Mouse (Mus musculus): Measurements from ENCODE around the gene Rpp21.

Rpp21 gene

DNA sequence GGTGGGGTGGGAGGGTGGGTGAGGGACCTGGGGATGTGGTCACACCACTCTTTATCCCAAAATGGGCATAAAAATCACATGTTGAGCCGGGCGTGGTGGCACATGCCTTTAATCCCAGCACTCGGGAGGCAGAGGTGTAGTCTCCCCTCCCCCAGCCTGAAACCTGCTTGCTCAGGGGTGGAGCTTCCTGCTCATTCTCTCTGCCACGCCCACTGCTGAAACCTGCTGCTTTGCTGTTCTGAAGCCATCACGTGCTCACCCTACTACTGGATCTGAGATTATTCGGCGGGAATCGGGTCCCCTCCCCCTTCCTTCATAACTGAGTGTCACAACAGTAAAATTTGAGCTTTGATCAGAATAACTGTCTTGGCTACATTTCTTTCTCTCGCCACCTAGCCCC lies 22.6 kb downstream of the Rpp21 start:
- DNase-seq (ENCODE audit: low read depth), result peak; percentile 0

DNA sequence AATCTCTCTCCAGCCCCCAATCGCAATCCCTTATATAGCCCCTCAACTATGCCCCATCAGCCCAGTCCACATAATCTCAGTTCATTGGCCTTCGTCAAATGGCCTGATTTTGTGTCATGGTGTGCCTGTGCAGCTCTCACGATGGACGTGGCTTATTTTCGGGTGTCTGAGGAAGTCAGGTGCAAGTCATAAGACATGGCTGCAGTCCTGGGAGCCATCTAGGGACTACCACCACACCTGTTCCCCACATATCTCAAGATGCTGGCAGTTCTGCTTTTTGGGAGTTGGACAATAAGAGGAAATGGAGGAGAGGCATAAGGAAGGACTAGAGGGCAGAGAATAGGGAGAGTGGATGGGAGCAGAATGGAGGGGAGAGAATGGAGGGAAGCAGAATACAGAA lies 24.3 kb downstream of the Rpp21 start:
- no peak for DNase-seq (ENCODE audit: low read depth)

DNA sequence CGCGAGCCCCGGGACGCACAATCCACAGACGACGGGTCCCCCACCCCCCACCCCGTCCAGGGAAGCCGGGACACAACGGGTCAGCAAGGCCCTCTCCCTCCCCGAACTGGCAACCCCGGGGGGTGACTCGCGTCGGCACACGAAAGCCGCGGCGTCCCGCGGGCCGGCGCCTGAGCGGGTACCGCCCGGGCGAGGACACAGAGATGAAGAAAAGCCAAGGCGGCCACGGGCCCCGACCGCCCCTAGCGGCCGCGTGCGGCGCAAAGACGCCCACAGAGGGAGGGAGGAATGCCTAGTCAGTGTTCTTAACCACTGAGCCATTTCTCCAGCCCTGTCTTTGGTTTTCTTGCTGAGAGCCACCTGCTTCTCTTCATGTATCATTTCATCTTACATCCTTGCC lies 26.6 kb downstream of the Rpp21 start:
- DNase-seq (ENCODE audit: low read depth), result peak; percentile 93

DNA sequence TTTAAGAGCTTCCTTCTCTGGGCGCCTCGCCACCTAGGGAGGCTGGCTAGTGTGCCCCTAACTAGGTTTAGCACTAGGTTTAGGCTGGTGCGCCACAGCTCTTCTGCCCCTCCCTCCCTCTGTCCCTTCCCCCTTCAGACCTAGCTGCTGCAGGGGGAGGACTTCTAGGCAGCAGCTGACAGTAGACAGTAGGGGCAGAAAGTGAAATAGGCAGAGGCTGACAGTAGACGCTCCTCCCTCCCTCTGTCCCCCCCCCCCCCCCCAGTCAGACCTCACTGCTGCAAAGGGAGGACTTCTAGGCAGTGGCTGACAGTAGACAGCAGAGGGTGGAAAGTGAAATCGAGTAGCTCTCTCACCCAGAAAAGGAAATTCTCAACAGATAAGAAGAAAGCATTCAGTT lies 28.8 kb downstream of the Rpp21 start:
- DNase-seq (ENCODE audit: low read depth), result no peak

DNA sequence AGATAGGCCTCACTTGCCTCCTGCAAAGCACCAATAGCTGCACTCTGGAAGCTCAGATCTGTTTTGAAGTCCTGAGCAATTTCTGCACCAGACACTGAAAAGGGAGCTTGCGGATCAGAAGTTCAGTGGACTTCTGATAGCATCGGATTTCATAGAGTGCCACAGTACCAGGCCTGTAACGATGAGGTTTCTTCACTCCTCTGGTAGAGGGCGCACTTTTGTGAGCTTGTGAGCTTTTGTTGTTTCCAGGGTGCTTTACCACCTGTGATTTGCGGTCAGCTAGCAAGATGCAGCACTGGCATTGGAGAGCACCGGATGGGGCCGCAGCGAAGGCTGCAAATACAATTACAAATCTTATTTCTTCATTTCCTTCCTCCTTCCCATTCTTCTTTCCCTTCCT lies 30.9 kb downstream of the Rpp21 start:
- no peak for DNase-seq (ENCODE audit: low read depth)

DNA sequence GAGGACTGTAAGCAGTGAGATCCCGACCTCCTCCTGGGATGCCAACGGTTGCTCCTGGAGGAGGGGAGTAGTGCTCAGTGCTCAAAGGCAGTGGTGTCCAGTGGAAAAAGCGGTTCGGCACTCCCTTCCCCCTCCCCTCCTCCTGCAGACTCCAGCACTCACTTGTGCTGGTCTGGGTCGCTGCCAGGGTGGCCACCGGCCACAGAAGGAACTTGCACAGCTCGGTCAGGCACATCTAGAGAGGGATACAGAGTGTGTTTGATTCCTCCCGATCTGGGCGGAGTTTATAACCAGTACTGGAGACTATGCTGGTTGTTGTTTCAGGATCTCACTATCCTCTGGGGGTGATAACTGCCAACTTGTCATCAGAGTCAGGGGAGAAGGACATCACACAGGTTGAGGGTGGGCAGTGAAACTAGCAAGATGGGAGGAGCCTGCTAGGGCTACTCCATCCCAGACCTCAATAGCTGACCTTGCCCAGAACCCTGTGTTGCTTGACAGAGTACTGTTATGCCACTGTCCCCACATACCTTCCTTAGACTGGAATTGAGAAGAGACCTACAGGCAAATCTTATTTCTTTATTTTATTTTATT lies 32.5 kb downstream of the Rpp21 start:
- DNase-seq (ENCODE audit: low read depth), result no peak

DNA sequence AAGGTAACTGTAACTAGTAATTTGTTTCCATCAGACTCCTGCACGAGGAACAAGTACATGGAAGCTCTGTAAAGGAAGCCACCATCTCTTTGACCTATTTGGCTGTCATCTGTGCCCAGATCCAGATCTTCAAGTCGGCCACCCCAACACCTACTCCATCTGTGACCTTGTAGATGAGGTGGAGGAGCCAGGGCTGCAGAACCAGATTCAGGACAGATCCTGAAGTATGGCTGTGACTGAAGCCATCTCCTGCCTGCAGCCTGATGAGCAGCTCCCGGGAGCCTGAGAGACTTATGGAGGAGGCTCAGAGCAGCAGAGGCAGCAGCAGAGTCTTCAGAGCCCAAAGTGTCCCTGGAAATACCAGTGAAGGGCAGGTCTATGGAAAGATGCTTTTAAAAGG lies 33.4 kb downstream of the Rpp21 start:
- peak; percentile 0 for DNase-seq (ENCODE audit: low read depth)

DNA sequence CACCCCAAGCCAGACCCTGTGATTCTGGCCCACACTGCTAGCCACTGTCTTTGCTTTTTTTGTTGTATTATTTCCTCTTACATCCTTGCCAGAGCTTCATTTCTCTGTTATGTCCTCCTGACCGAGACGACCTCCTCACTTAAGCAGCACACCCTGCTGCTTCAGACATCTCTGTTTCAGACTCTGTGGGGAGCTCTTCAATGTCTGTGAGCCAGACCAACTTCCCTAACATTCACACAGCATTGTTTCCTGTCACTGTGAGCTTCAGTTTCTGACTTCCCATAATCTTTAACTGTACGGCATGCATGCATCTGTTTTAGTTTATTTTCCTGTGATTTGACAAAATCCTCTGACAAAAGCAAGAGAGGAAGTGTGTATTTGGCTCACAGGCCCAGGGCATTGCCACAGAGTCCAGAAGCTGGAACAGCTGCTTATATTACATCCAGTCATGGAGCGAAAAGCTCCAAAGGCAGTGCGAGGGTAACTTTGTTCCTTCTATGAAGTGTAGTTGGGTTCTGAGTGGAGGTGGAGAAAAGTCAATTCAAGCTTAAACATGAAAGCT lies 39.2 kb downstream of the Rpp21 start:
- DNase-seq (ENCODE audit: low read depth), result peak; percentile 1

DNA sequence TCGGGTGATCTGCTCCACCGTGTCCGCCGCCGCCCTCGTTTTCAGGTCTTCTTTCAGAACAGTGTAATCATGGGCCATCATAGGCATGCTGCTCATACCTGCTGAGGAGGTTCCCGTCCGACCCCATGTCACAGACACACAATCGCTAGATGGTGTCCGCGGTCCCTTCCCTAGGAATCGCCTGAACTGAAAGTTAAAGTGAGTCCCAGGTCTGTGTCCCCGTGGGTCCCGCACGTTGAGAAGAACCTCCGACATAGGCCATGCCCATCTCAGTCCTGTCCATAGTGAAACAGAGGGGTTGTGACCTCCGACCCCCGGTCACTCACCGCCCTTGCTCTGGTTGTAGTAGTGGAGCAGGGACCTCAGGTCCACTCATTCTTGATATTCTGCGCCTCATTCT lies 42.3 kb downstream of the Rpp21 start:
- peak; percentile 1 for DNase-seq (ENCODE audit: low read depth)

DNA sequence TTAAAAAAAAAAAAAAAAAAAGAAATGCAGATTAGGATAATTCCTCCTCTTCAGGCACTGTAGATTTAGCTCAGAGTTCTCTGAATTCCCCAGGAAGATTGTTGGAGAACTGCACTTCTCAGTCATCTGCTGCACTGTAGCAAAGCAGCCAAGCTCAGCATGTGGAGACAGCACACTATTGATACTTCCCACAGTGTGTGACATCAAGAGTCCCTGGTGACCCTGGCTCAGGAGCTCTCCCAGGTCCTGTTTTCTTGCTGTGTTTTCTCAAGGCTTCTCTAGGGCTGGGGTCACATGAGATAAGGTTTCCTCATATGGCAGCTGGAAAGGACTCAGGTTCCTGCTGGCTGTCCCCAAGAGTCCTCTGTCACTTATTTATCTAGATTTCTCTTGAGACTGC lies 51.0 kb downstream of the Rpp21 start:
- DNase-seq (ENCODE audit: low read depth), result peak; percentile 0

DNA sequence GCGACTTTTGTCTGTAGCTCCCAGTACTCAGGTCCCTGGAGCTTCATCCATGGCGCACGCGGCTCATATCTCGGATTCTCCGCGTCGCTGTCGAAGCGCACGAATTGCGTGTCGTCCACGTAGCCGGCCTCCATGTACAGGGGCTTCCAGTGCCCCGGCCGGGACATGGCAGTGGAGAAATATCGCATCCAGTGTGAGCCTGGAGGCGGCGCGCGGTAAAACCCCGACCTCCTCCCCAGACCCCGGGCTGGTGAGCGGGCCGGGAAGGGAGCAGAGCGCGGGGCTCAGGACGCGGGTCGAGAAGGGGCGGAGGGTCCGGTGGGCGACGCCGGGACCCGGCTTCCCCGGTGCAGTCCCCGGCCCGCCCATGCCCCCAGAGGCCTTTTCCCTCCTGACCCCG lies 52.0 kb downstream of the Rpp21 start:
- peak; percentile 1 for DNase-seq (ENCODE audit: low read depth)

Measured in NIH3T3 (cell line).